Mouse (Mus musculus) MEL (cell line): Measurements from ENCODE around the gene Med21. TPM values are rescaled to one million over a fixed set of nuclear protein-coding genes. Genes with fewer than 3 reads are reported as not detected.
A peak's percentile ranks its signal among the peaks of the same experiment; 100 is the strongest.

Experiments
- DNase-seq: peaks from one replicate; pipeline ENCODE4 v3.0.0; 2011; ENCODE audit warnings: low read depth, low spot score
- H3K27ac ChIP-seq: 2 replicates; pipeline ENCODE4 v1.5.1; 2012; ENCODE audit warnings: low read depth, mild to moderate bottlenecking, control low read depth, low read length, moderate library complexity; ENCODE audit not compliant: control insufficient read depth
- H3K27me3 ChIP-seq, 2 experiments: fragments of 150-350 bp in 1 of 2; sonication (generic) in 1 of 2; 2 replicates each; pipeline ENCODE4 v1.6.1; 2012; ENCODE audit warnings: low read length in 2 of 2, mild to moderate bottlenecking in 2 of 2, improper control_type of control experiment in 1 of 2, moderate library complexity in 1 of 2; ENCODE audit not compliant: insufficient read depth in 2 of 2, control insufficient read depth in 1 of 2
- H3K36me3 ChIP-seq, 2 experiments: 2 replicates each; pipeline ENCODE4 v1.6.1; 2012 to 2014; ENCODE audit warnings: low read length in 2 of 2, improper control_type of control experiment in 1 of 2, inconsistent platforms in 1 of 2, mild to moderate bottlenecking in 1 of 2; ENCODE audit not compliant: insufficient read depth in 2 of 2, control insufficient read depth in 1 of 2
- H3K4me1 ChIP-seq, 2 experiments: fragments of 150-350 bp in 1 of 2; sonication (generic) in 1 of 2; 2 replicates each; pipeline ENCODE4 v1.6.1; 2012; ENCODE audit warnings: low read length in 2 of 2, improper control_type of control experiment in 1 of 2, mild to moderate bottlenecking in 1 of 2; ENCODE audit not compliant: insufficient read depth in 2 of 2, control insufficient read depth in 1 of 2
- H3K4me3 ChIP-seq, 2 experiments: fragments of 150-350 bp in 1 of 2; sonication (generic) in 1 of 2; 2 replicates each; pipeline ENCODE4 v1.5.1; 2012; ENCODE audit warnings: low read depth in 2 of 2, low read length in 2 of 2, mild to moderate bottlenecking in 2 of 2, moderate library complexity in 2 of 2, control low read depth in 1 of 2, improper control_type of control experiment in 1 of 2; ENCODE audit not compliant: control insufficient read depth in 1 of 2, insufficient read depth in 1 of 2
- H3K79me2 ChIP-seq: 2 replicates; pipeline ENCODE4 v1.6.1; 2012; ENCODE audit warnings: mild to moderate bottlenecking, low read length, moderate library complexity; ENCODE audit not compliant: control insufficient read depth, poor library complexity, insufficient read depth
- H3K9ac ChIP-seq: 2 replicates; pipeline ENCODE4 v1.6.1; 2012; ENCODE audit warnings: low read depth, mild to moderate bottlenecking, control low read depth, low read length, moderate library complexity; ENCODE audit not compliant: control insufficient read depth, poor library complexity, severe bottlenecking
- H3K9me3 ChIP-seq: fragments of 150-350 bp; sonication (generic); replicated peaks from 2 replicates; pipeline ENCODE4 v1.6.1; 2012; ENCODE audit warnings: mild to moderate bottlenecking, low read length, improper control_type of control experiment, moderate library complexity; ENCODE audit not compliant: insufficient read depth
- CHD1 ChIP-seq: IDR thresholded peaks from 2 replicates; pipeline ENCODE4 v1.6.1; 2012; ENCODE audit warnings: low read depth, mild to moderate bottlenecking, inconsistent platforms, low read length, improper control_type of control experiment
- CHD2 ChIP-seq: IDR thresholded peaks from 2 replicates; pipeline ENCODE4 v1.6.1; 2011; ENCODE audit warnings: low read length, improper control_type of control experiment
- ELF1 ChIP-seq: IDR thresholded peaks from 2 replicates; pipeline ENCODE4 v1.6.1; 2014; ENCODE audit warnings: low read depth, mild to moderate bottlenecking, inconsistent platforms, low read length, improper control_type of control experiment, moderate library complexity
- EP300 ChIP-seq, 2 experiments: IDR thresholded peaks; 2 replicates each; pipeline ENCODE4 v1.6.1; 2011; ENCODE audit warnings: improper control_type of control experiment in 2 of 2, low read length in 2 of 2, low read depth in 1 of 2, mild to moderate bottlenecking in 1 of 2
- ETS1 ChIP-seq: IDR thresholded peaks from 2 replicates; pipeline ENCODE4 v1.6.1; 2012; ENCODE audit warnings: low read depth, mild to moderate bottlenecking, inconsistent platforms, low read length, improper control_type of control experiment, moderate library complexity
- GABPA ChIP-seq: IDR thresholded peaks from 2 replicates; pipeline ENCODE4 v1.6.1; 2012; ENCODE audit warnings: low read depth, mild to moderate bottlenecking, inconsistent platforms, low read length, improper control_type of control experiment, moderate library complexity
- GATA1 ChIP-seq: IDR thresholded peaks from 2 replicates; pipeline ENCODE4 v1.6.1; 2011; ENCODE audit warnings: low read depth, low read length, improper control_type of control experiment
- JUND ChIP-seq: IDR thresholded peaks from 2 replicates; pipeline ENCODE4 v1.6.1; 2011; ENCODE audit warnings: low read depth, mild to moderate bottlenecking, improper control_type of control experiment, low read length
- KAT2A ChIP-seq: conservative IDR thresholded peaks from 2 replicates; pipeline ENCODE4 v1.6.1; 2012; ENCODE audit warnings: low read depth, low read length, improper control_type of control experiment, inconsistent platforms
- MAX ChIP-seq: IDR thresholded peaks from 2 replicates; pipeline ENCODE4 v1.6.1; 2011; ENCODE audit warnings: low read length, improper control_type of control experiment
- MAZ ChIP-seq: IDR thresholded peaks from 2 replicates; pipeline ENCODE4 v1.6.1; 2012; ENCODE audit warnings: low read depth, mild to moderate bottlenecking, inconsistent platforms, low read length, improper control_type of control experiment
- MXI1 ChIP-seq: IDR thresholded peaks from 2 replicates; pipeline ENCODE4 v1.6.1; 2011; ENCODE audit warnings: mild to moderate bottlenecking, low read depth, low read length, improper control_type of control experiment
- MYC ChIP-seq: IDR thresholded peaks from 2 replicates; pipeline ENCODE4 v1.6.1; 2011; ENCODE audit warnings: low read depth, mild to moderate bottlenecking, low read length, improper control_type of control experiment, moderate library complexity
- NELFE ChIP-seq: IDR thresholded peaks from 2 replicates; pipeline ENCODE4 v1.6.1; 2011; ENCODE audit warnings: low read depth, low read length, improper control_type of control experiment
- POLR2AphosphoS2 ChIP-seq: IDR thresholded peaks from 2 replicates; pipeline ENCODE4 v1.6.1; 2011; ENCODE audit warnings: low read length, improper control_type of control experiment
- SIN3A ChIP-seq: IDR thresholded peaks from 2 replicates; pipeline ENCODE4 v1.6.1; 2012; ENCODE audit warnings: low read length, improper control_type of control experiment, inconsistent platforms
- TAL1 ChIP-seq: IDR thresholded peaks from 2 replicates; pipeline ENCODE4 v1.6.1; 2012; ENCODE audit warnings: mild to moderate bottlenecking, inconsistent platforms, low read length, moderate library complexity, mixed read lengths
- TBP ChIP-seq: IDR thresholded peaks from 2 replicates; pipeline ENCODE4 v1.8.0; 2011; ENCODE audit warnings: low read depth, low read length, improper control_type of control experiment
- TCF12 ChIP-seq: IDR thresholded peaks from 2 replicates; pipeline ENCODE4 v1.6.1; 2014; ENCODE audit warnings: low read depth, mild to moderate bottlenecking, inconsistent platforms, low read length, improper control_type of control experiment, moderate library complexity
- UBTF ChIP-seq: IDR thresholded peaks from 2 replicates; pipeline ENCODE4 v1.6.1; 2012; ENCODE audit warnings: low read depth, mild to moderate bottlenecking, inconsistent platforms, low read length, improper control_type of control experiment, moderate library complexity, borderline replicate concordance; ENCODE audit not compliant: insufficient read depth
- ZMIZ1 ChIP-seq: IDR thresholded peaks from 2 replicates; pipeline ENCODE4 v1.6.1; 2012; ENCODE audit warnings: low read depth, mild to moderate bottlenecking, inconsistent platforms, low read length, improper control_type of control experiment, moderate library complexity
- polyA plus RNA-seq, 2 experiments: library from polyadenylated mRNA; stranded (reverse) in 1 of 2; unstranded in 1 of 2; fragments of >175 nt in 1 of 2; fragments of >200 nt in 1 of 2; gene quantifications; 2 replicates each; pipeline versions ENCODE4 v1.2.1 to v1.2.4; 2012; ENCODE audit warnings: low replicate concordance in 2 of 2, low read depth in 1 of 2; ENCODE audit not compliant: insufficient read length in 2 of 2, insufficient read depth in 1 of 2, missing spikeins in 1 of 2
- total RNA-seq: library from RNA; depleted of rRNA; stranded (reverse); fragments of 300-350 nt; gene quantifications from 2 replicates; pipeline ENCODE4 v1.2.3, GENCODE M21; 2012

Gene Med21
- total and polyA plus RNA-seq, 3 experiments = 56.7 to 79.5 TPM; not detected in 1

DNA sequence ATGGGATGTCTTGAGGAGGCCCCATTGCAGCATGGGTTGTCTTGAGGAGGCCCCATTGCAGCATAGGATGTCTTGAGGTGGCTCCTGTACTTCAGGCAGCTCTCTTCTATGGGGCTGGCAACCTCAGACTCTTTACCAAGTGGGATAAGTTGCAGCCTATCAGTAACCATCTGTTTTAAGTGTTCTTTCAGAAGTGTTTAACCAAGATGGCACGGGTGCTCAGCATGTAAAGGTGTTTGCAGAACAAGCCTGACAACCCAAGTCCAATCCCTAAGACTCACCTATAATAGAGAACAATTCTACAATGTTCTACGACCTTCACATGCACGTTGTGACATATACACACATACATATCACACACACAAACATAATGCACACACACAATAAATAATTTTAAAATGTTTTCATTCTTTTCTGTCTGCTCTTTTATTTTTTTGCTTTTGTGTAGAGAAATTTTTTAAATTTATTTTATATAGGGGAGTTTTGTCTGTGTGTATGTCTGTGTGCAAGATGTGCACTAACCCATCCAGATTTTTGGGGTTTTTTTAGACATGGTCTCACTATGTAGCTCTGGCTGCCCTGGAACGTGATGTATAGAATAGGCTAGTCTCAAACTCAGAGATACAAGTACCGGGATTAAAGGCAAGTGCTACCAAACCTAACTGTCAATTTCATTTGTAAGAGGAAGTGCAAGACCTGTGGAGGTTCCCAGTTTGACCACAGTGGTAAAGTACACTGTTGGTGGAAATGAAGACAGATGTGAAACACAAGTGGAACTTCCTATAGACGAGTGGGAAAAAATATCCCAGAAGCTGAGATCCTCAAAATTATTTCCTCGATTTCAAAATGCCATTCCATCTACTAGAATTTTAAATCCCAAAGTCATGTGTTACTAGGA is 2.0 kb upstream of the Med21 start (continued):
- TF ChIP-seq SIN3A (no peak), MYC (no peak), TCF12 (no peak), GABPA (no peak), ZMIZ1 (peak; percentile 94), CHD2 (no peak), ELF1 (no peak), MAZ (no peak), MAX (no peak)

DNA sequence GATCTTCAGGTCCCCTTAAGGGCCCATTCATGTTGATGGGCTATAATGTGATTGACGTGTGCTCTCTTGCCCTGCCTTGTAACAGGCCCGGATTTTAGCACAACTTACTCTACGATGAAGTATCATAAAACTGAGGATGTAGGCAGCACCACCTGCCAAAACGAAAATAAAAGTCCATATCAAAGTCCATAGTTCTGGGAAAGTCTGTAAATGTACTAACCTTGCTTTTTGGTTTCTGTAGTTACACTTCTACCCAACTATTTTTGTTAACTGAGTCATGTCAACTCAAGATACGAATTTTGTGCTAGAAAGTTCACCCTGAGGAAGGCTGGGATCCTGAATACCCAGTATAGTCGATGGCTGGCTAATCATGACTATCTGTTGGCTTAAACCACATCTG is 1.4 kb upstream of the Med21 start:
- Histone ChIP-seq H3K4me3 (no peak overlapping the region), H3K79me2 (peaks cover 17% of the 10 kb centered on the region), H3K36me3 (peaks cover 0 to 21% of the 10 kb centered on the region in 2 experiments; a peak in 2 of 4 replicates), H3K27ac (peak overlapping the region; percentile 95), H3K4me1 (peaks cover 6 to 11% of the 10 kb centered on the region in 2 experiments), H3K9ac (no peak overlapping the region), H3K9me3 (no peaks in the 10 kb centered on the region), H3K27me3 (no peaks in the 10 kb centered on the region)
- TF ChIP-seq SIN3A = no peak
- no peak for TF ChIP-seq JUND
- TF ChIP-seq MYC = no peak
- no peak for TF ChIP-seq NELFE
- TF ChIP-seq CHD1 = no peak
- TF ChIP-seq UBTF = no peak
- DNase-seq = no peak

DNA sequence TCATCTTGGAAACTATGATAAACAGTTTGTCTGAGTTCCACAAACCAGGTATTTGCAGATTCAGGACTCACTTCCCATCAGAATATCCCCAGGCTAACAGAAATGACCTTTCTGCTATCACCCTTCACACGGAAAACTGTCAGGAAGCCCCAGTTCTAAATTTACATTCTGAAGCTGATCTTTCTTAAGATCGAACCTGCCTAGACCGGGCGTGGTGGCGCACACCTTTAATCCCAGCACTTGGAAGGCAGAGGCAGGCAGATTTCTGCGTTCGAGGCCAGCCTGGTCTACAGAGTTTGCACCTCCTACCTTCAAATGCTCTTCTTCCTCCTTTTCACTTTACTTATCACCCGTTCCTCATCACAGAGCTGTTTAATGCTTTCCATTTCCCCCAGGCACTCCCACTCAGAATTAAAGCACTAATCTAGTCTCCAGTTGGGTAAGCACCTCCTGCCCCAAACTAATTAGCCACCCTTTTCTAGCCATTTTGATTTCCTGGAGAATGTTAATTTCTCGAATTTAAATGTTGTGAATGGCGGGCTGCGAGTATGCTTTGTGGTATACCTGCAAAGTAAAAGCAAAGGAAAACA is 631 bp upstream of the Med21 start:
- peak; percentile 83 for DNase-seq
- peak overlapping the region; percentile 95 for H3K27ac ChIP-seq
- no peaks in the 10 kb centered on the region for H3K9me3 ChIP-seq
- peaks cover 6 to 11% of the 10 kb centered on the region in 2 experiments for H3K4me1 ChIP-seq
- H3K27me3 ChIP-seq = no peaks in the 10 kb centered on the region
- H3K4me3 ChIP-seq = peak overlapping the region; percentile 74 to 76
- H3K36me3 ChIP-seq = peaks cover 0 to 21% of the 10 kb centered on the region in 2 experiments; a peak in 2 of 4 replicates
- H3K9ac ChIP-seq = peak overlapping the region; percentile 85
- H3K79me2 ChIP-seq = peaks cover 17% of the 10 kb centered on the region
- TF ChIP-seq MXI1 (no peak; the same call in 1 of the 2 replicates), SIN3A (0 out of 2 replicates have a peak, but pooled peaks have one; percentile 1), MAX (peak; percentile 16; the same call in 1 of the 2 replicates), POLR2AphosphoS2 (no peak), ELF1 (0 out of 2 replicates have a peak, but pooled peaks have one; percentile 47), KAT2A (0 out of 2 replicates have a peak, but pooled peaks have one; percentile 22), EP300 (IDR thresholded peaks at IDR 0.05; ENCODE audit: low read depth in 1 of 2, low read length in 2 of 2) (peak in 1 of 2 experiments; percentile 48; a peak in 1 of 4 replicates), TAL1 (no peak), TBP (peak; percentile 87), ETS1 (0 out of 2 replicates have a peak, but pooled peaks have one; percentile 5), GATA1 (0 out of 2 replicates have a peak, but pooled peaks have one; percentile 5)
